Comparison of ENCODE assay signal across 10 mouse cellular contexts in genomic region chr11:20571702-20572413, GRCm38 (mm10). TPM values are rescaled to one million over a fixed set of nuclear protein-coding genes. Genes with fewer than 3 reads are reported as not detected.
DNase-seq lines count a peak whose midpoint lies in the region; ATAC-seq lines count a peak whose summit lies in the region.
"Had no signal": no experiment of that assay in that cellular context is flagged by ENCODE, and none has a peak within 500 bp of the region (broad histone marks: within the 10 kb centered on the region; RNA-seq: fewer than 3 reads in every experiment).

No protein-coding gene starts in this region.

- no peak overlapping the region for H3K4me3 ChIP-seq in neural tube, embryonic 11.5 days (ENCODE audit: low read depth, low read length)
- H3K4me3 ChIP-seq: embryonic facial prominence, embryonic 15.5 days had no signal

- H3K36me3 ChIP-seq in neural tube, embryonic 11.5 days (ENCODE audit: control insufficient read depth, insufficient read depth, low read length) = no peaks in the 10 kb centered on the region
- H3K36me3 ChIP-seq: embryonic facial prominence, embryonic 15.5 days had no signal

- H3K27me3 ChIP-seq in neural tube, embryonic 11.5 days (ENCODE audit: control insufficient read depth, insufficient read depth, low read length) = no peaks in the 10 kb centered on the region
- H3K27me3 ChIP-seq: embryonic facial prominence, embryonic 15.5 days had no signal

- H3K4me2 ChIP-seq in neural tube, embryonic 11.5 days (ENCODE audit: low read depth) = no peak overlapping the region; the same call in 1 of the 2 replicates
- H3K4me2 ChIP-seq: embryonic facial prominence, embryonic 15.5 days had no signal

- H3K27ac ChIP-seq in neural tube, embryonic 11.5 days (ENCODE audit: low read depth, low read length) = peak overlapping the region; percentile 72
- H3K27ac ChIP-seq: embryonic facial prominence, embryonic 15.5 days had no signal

- no peaks in the 10 kb centered on the region for H3K9me3 ChIP-seq in neural tube, embryonic 11.5 days (ENCODE audit: control insufficient read depth, low read length)
- H3K9me3 ChIP-seq: embryonic facial prominence, embryonic 15.5 days had no signal

- DNase-seq in cerebellum, postnatal 25 days = peak; percentile 27 to 32
- no peak for DNase-seq in cerebellum, adult 9-11 months
- no peak for DNase-seq in neural tube, embryonic 11.5 days (ENCODE audit: low spot score)
- no peak for DNase-seq in neural tube, embryonic 10.5 days (ENCODE audit: extremely low spot score, low spot score)
- DNase-seq in kidney, postnatal 25 days = peak; percentile 17 to 46
- peak; percentile 25 for DNase-seq in right cerebral cortex, postnatal 14 days
- DNase-seq in thymus, postnatal 36 days = no peak
- DNase-seq in heart, postnatal 36 days = no peak
- DNase-seq: lung, adult 2 months had no signal

- H3K9ac ChIP-seq in neural tube, embryonic 11.5 days (ENCODE audit: low read length) = no peak overlapping the region
- H3K9ac ChIP-seq: embryonic facial prominence, embryonic 15.5 days had no signal

- H3K4me1 ChIP-seq in neural tube, embryonic 11.5 days (ENCODE audit: control insufficient read depth, insufficient read depth, low read length) = peaks cover 7% of the 10 kb centered on the region; the same call in 1 of the 2 replicates

- intact Hi-C loops in heart, postnatal 36 days (cut with DNase I) = no loop called here

- peak; percentile 84 for ATAC-seq in neural tube, embryonic 11.5 days (ENCODE audit: insufficient read depth, low FRiP score, low TSS enrichment)

- WGBS in neural tube, embryonic 11.5 days = 47% methylated on average over 5 of the region's 5 CpGs

RNA-seq across cellular contexts. Expression of gene Sertad2, which starts 28.8 kb away (rescaled TPM):
- polyA plus RNA-seq in neural tube, embryonic 11.5 days (2014; fragmentation: Nextera tagmentation; extraction: Ambion mirVana) = 22.3 and 25.7 TPM in 2 replicates
- total RNA-seq in heart, postnatal 36 days (2021) = 10 to 100 TPM; 17.1 to 22.1 TPM

Comparison
In these comparisons a context has a peak if more than half of its experiments do, and no peak if none do; other contexts are left out.
1. DNase-seq: peak in cerebellum, postnatal 25 days (2 of 2), kidney, postnatal 25 days (2 of 2) and right cerebral cortex, postnatal 14 days (single experiment); none in cerebellum, adult 9-11 months (single experiment), neural tube, embryonic 11.5 days (single experiment), neural tube, embryonic 10.5 days (single experiment), thymus, postnatal 36 days (0 of 2) and heart, postnatal 36 days (0 of 2).